Mouse (Mus musculus): Measurements from ENCODE around the gene Ak3. TPM values are rescaled to one million over a fixed set of nuclear protein-coding genes. Genes with fewer than 3 reads are reported as not detected.
A peak's percentile ranks its signal among the peaks of the same experiment; 100 is the strongest.

Gene Ak3
- total RNA-seq (2022): 10 to 100 TPM; 49.3 to 55.6 (median 52.0) TPM

GRCm38 (mm10) chr19:29047334-29048170 lies at the start of gene Ak3:
Ak3 (minus strand) TSS chr19:29047961.
- DNase-seq (ENCODE audit: low spot score in 2 of 2): peak; percentile 70 to 74

DNA sequence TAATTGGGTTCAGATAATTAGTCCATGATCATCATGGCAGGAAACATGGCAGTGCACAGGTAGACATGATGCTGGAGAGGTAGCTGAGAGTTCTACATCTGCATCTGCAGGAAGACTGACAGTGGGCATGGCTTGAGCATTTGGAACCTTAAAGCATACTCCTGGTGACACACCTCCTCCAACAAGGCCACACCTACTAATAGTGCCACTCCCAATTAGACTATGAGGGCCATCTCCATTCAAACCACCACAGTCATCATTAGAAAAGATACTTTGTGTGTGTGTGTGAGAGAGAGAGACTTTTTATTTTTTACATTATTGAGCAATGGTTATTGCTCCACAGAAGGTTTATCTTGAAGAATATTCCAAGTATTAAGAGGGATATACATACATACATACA lies 44.4 kb upstream of the Ak3 start:
- no peak for DNase-seq (ENCODE audit: low spot score in 2 of 2)

- no peak for DNase-seq (ENCODE audit: low spot score in 2 of 2)
Measured at GRCm38 (mm10) chr19:29088628-29089027, 40.9 kb upstream of the Ak3 start.

DNA sequence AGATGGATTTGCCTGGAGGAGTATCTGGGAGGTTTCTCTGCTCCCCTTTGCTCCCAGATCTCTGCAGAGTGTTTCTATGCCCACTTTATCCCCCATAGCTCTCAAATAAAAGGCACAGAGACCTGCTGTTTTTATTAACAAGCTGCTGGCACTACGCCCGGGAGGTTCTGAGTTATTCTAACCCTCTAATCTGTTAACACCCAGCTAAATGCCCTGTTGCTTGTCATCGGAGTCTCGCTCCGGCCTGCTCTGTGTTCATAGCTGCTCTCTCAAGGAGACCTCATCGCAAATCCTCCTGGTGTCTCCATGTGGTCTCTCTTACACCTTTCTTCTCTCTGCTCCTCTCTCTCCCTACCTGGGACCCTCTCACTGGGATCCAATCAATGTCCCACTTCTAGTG lies 27.0 kb upstream of the Ak3 start:
- DNase-seq (ENCODE audit: low spot score in 2 of 2): no peak

GRCm38 (mm10) chr19:29069195-29069594 lies 21.4 kb upstream of the Ak3 start:
- DNase-seq (ENCODE audit: low spot score in 2 of 2): no peak

DNA sequence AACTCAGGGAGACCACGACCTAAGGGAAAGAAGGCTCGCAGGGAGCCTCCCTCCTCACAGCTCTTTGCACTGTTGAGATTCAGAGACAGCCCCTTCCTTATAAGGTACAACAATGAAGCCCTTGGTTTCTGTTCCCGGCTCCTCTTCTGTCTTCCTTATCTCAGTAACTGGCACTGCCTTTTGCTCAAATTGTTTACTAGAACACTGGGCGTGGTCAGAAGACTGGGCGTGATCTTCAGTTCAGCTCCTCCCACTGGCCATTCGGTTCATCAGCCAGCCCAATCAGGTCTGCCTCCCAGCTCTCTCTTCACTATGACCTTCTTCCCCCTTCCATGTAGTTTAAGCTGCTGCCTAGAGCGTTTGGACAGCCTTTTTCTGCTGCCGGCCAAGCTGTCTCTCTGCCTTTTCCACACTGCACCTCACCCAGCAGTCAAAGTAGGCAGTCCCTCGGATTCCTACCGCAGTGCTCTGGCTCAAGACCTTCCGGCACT lies 19.3 kb upstream of the Ak3 start:
- DNase-seq (ENCODE audit: low spot score in 2 of 2): peak; percentile 55 to 63

- DNase-seq (ENCODE audit: low spot score in 2 of 2): no peak
Measured at GRCm38 (mm10) chr19:29064451-29065102, 16.8 kb upstream of the Ak3 start.

- peak; percentile 85 to 94 for DNase-seq (ENCODE audit: low spot score in 2 of 2)
Measured at GRCm38 (mm10) chr19:29063577-29064363, 16.0 kb upstream of the Ak3 start.

- DNase-seq (ENCODE audit: low spot score in 2 of 2): no peak
Measured at GRCm38 (mm10) chr19:29063009-29063408, 15.2 kb upstream of the Ak3 start.

DNA sequence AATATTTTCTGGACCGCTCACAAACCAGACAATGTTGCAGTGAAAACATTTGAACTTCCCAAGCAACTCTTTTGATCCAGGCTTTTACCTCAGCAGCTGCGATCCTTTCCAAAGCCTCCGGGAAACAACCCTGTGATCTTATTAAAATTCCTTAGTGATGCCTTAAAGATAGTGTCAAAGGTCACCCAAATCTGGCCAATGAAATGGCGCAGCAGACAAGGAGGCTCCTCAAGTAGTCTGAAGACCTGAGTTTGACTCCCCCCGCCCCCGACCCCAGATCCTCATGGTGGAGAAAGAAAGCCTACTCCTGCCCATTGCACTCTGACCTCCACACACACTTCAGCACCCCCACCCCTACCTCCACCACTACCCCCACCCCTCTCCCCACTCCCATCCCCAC lies 12.5 kb upstream of the Ak3 start:
- no peak for DNase-seq (ENCODE audit: low spot score in 2 of 2)

DNA sequence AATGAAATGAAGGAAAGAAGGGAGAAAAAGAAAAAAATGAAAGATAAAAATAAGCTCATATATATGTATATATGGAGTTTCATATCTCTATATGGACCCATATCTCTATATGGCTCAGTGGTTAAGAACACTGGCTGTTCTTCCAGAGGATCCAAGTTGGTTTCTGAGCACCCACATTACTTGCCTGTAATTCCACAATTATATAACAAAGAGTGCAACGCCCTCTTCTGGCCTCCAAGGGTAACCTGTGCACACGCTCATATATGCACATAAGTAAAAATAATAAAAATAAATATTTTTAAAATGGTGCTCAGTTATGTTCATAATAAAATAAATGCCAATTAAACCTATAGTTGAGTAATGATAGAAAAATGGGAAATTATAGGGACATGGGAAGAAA lies 11.9 kb upstream of the Ak3 start:
- no peak for DNase-seq (ENCODE audit: low spot score in 2 of 2)

DNA sequence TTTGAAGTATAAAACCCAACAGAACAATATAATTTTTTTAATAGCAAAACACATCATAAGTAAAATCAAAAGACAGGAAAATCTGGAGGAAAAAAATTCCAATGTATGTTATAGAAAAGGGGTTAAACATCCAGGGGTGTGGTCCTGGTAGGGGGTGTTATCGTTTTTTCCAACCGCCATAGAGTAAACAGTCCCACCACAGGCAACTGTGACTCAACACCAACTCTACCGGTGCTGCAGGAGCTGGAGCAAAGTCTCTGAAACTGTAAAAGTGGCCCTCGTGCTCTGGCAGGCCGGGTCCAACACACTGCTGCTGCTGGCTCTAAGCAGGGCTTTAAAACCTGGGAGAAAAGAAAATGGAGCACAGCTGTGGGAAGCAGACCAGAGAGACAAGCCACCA lies 11.0 kb upstream of the Ak3 start:
- no peak for DNase-seq (ENCODE audit: low spot score in 2 of 2)

DNA sequence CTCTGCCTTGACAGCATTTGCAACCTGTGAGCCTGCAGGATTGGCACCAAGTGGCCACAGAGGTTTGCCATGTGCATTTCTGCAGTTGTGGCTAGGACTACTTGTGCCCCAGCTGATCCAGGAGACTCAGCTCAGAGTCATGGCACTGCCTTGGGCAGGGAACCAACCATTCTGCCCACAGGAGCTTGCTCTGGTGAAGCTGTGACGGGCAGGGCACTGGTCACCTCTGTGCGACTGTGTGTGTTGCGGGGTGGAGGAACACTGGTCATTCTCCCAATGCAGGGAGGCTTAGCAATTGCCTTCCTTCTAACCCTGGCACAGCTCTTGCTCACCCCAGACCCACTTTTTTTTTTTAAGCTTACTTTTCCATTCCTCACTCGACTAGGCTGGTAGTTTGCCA lies 7.7 kb upstream of the Ak3 start:
- DNase-seq (ENCODE audit: low spot score in 2 of 2): no peak

- DNase-seq (ENCODE audit: low spot score in 2 of 2): no peak
Measured at GRCm38 (mm10) chr19:29054594-29054993, 6.8 kb upstream of the Ak3 start.

GRCm38 (mm10) chr19:29052786-29053185 lies 5.0 kb upstream of the Ak3 start:
- no peak for DNase-seq (ENCODE audit: low spot score in 2 of 2)

- no peak for DNase-seq (ENCODE audit: low spot score in 2 of 2)
Measured at GRCm38 (mm10) chr19:29050186-29050980, 2.6 kb upstream of the Ak3 start.

DNA sequence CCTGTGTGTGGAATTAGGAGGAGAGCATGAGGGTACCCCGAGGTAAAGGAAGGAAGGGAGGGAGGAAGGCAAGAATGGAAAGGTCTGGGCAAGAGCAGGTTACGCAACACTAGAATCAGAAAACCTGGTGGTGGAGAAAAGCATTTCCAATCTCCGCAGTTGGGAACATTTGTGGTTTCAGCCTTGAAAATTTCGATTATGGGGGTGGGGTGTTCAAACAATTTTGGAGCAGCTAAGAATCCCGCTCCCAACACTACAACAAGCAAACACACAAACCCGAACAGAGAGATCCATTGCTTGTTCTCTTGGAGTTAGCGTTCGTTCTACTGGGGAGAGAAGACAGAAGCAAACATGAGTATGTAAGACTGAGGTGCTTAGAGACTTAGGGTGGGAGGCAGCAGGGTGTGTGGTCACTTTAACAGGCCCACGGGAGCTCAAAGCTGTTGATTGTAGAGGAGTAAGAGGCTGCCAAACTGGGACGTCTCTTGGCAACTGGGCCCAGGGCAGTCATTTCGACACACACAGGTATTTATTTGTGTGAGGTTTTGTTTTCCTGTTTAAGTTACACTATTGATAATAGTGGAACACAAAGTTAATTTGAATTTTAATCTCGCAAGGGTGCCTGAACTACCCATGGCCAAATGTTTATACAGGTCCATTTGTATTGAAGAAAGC lies 1.8 kb upstream of the Ak3 start:
- DNase-seq (ENCODE audit: low spot score in 2 of 2): no peak

DNA sequence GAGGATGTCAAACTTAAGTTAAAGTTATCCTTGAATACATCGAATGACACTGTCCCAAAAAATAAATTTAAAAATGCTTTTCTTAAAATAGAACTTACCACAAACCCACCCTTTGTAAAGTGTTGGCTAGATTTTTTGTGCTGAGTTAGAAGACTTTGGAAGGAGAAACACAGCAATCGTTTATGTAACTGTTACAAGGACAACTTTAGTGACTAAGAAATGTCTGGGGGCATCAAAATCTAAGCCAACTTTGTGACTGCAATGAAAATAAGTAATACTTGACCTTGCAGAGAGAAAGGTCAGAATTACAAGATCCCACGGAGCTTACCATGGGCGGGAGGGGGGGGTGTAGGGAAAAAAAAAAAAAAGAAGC lies 814 bp downstream of the Ak3 start:
- no peak for DNase-seq (ENCODE audit: low spot score in 2 of 2)

GRCm38 (mm10) chr19:29045956-29046650 lies 1.7 kb downstream of the Ak3 start:
- DNase-seq (ENCODE audit: low spot score in 2 of 2): no peak

- no peak for DNase-seq (ENCODE audit: low spot score in 2 of 2)
Measured at GRCm38 (mm10) chr19:29045369-29045768, 2.4 kb downstream of the Ak3 start.
